Mouse (Mus musculus) neural tube, embryonic 12.5 days (tissue): ENCODE data around the gene Slc44a4. TPM values are rescaled to one million over a fixed set of nuclear protein-coding genes. Genes with fewer than 3 reads are reported as not detected.
"Not testable (repeated sequence)": the region's sequence is repeated elsewhere in the genome, so short reads cannot be mapped to it uniquely, and the experiment has no call there.

Source experiments
- ATAC-seq: fragments of 200-750 bp; cut with Nextera tagmentation; 2 replicates; pipeline ENCODE4 v1.8.0; 2017; ENCODE audit warnings: low read depth, mild to moderate bottlenecking, moderate TSS enrichment, moderate library complexity; ENCODE audit not compliant: low FRiP score
- H3K27ac ChIP-seq: fragments of 300-500 bp; sonication (generic); 2 replicates; pipeline ENCODE4 v1.5.1; 2016
- H3K27me3 ChIP-seq: fragments of 300-500 bp; sonication (generic); replicated peaks from 2 replicates; pipeline ENCODE4 v1.6.1; 2016; ENCODE audit warnings: mild to moderate bottlenecking
- H3K36me3 ChIP-seq: fragments of 300-500 bp; sonication (generic); 2 replicates; pipeline ENCODE4 v1.6.1; 2016; ENCODE audit warnings: mild to moderate bottlenecking
- H3K4me1 ChIP-seq: fragments of 300-500 bp; sonication (generic); 2 replicates; pipeline ENCODE4 v1.6.1; 2016
- H3K4me2 ChIP-seq: fragments of 300-500 bp; sonication (generic); replicated peaks from 2 replicates; pipeline ENCODE4 v1.6.1; 2016; ENCODE audit warnings: mild to moderate bottlenecking
- H3K4me3 ChIP-seq: fragments of 300-500 bp; sonication (generic); 2 replicates; pipeline ENCODE4 v1.5.1; 2016
- H3K9ac ChIP-seq: fragments of 300-500 bp; sonication (generic); 2 replicates; pipeline ENCODE4 v1.6.1; 2016; ENCODE audit warnings: mild to moderate bottlenecking
- H3K9me3 ChIP-seq: fragments of 300-500 bp; sonication (generic); 2 replicates; pipeline ENCODE4 v1.6.1; 2016; ENCODE audit warnings: mild to moderate bottlenecking
- WGBS: fragments of 180-500 bp; shearing (Covaris S2); methylation state at CpG from one replicate; pipeline ENCODE4 v1.1.7; 2016; 5-methylcytosine and 5-hydroxymethylcytosine counted together
- polyA plus RNA-seq: library from polyadenylated mRNA; unstranded; fragments of >200 nt; fragmentation: Nextera tagmentation; extraction: Ambion mirVana; gene quantifications from 2 replicates; pipeline ENCODE4 v1.2.1, GENCODE M21; 2016

The Slc44a4 gene
- polyA plus RNA-seq, 1 experiment from 2014 or later, result not detected

DNA sequence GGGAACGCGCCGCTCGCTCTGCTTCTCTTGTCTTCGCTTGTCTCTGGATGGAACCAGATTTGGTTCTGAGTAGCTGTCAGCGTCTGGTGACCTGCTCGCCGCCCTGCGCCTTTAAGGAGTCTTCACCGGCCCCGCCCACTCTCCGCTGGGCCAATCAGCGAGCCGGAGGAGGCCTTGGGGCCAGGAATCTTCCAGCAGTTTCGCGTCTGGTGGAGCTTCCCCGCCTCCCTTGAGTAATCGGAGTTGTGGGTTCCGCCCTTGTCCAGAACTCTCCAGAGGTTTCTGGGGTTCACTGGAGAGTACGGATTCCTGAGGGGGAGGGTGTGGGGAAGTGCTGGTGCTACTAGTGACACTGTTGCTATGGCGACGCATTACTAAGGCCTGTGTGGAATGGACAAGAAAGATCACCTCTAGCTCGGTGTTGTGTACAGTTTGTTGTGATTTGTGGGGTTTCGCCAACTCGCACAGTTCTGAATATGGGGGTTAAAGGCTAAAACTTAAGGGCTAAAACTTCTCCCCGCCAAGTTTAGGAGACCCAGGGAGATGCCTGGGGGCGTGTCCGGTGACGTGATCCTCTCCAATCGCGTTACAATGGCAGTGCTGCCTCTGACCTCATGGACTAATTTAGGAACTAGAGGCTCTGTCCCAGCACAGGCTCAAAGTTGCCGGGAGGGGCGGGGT, 57.9 kb downstream of the Slc44a4 start, which contains the start of the genes Hspa1a and Hspa1l:
Hspa1a (minus strand) TSS at position 88 of the 681 bp plus-strand sequence.
Hspa1l (plus strand) TSS at position 635 of the 681 bp plus-strand sequence.
- peak within 1 kb of the TSS; percentile 77 for H3K4me2 ChIP-seq
- not testable (repeated sequence) for H3K36me3 ChIP-seq, H3K9ac ChIP-seq, H3K27ac ChIP-seq, H3K9me3 ChIP-seq, H3K4me1 ChIP-seq
- H3K27me3 ChIP-seq, result peaks cover 26% of the 10 kb centered on the region
- peak within 1 kb of the TSS; percentile 36 for H3K4me3 ChIP-seq
- WGBS, result under 1% methylated on average over 30 of the region's 33 CpGs
- peak; percentile 94 for ATAC-seq

GRCm38 (mm10) chr17:34975581-34976492, 61.6 kb downstream of the Slc44a4 start:
- H3K4me2 ChIP-seq, result no peak overlapping the region
- no peak for ATAC-seq
- no peaks in the 10 kb centered on the region for H3K27me3 ChIP-seq
- no peak overlapping the region for H3K9ac ChIP-seq
- peaks cover 5% of the 10 kb centered on the region for H3K4me1 ChIP-seq
- peaks cover 3% of the 10 kb centered on the region; the same call in 1 of the 2 replicates for H3K36me3 ChIP-seq
- H3K27ac ChIP-seq, result no peak overlapping the region
- 87% methylated on average over 3 of the region's 3 CpGs for WGBS
- H3K9me3 ChIP-seq, result no peaks in the 10 kb centered on the region
- H3K4me3 ChIP-seq, result no peak overlapping the region

GRCm38 (mm10) chr17:34977000-34977399, 62.7 kb downstream of the Slc44a4 start:
- Histone ChIP-seq H3K4me3 (no peak overlapping the region), H3K36me3 (peaks cover 3% of the 10 kb centered on the region; the same call in 1 of the 2 replicates), H3K4me2 (no peak overlapping the region), H3K27me3 (no peaks in the 10 kb centered on the region), H3K9ac (no peak overlapping the region), H3K9me3 (no peaks in the 10 kb centered on the region), H3K27ac (no peak overlapping the region), H3K4me1 (peaks cover 9% of the 10 kb centered on the region)
- 94% methylated on average over 20 of the region's 20 CpGs for WGBS
- ATAC-seq, result no peak

GRCm38 (mm10) chr17:34978239-34978638, 64.0 kb downstream of the Slc44a4 start:
- no peak overlapping the region for H3K4me2 ChIP-seq
- H3K27ac ChIP-seq, result no peak overlapping the region
- no peak for ATAC-seq
- no peak overlapping the region for H3K4me3 ChIP-seq
- H3K27me3 ChIP-seq, result no peaks in the 10 kb centered on the region
- WGBS, result 90% methylated on average over 27 of the region's 27 CpGs
- H3K9me3 ChIP-seq, result no peaks in the 10 kb centered on the region
- H3K9ac ChIP-seq, result no peak overlapping the region
- H3K36me3 ChIP-seq, result peaks cover 3% of the 10 kb centered on the region; the same call in 1 of the 2 replicates
- H3K4me1 ChIP-seq, result peaks cover 13% of the 10 kb centered on the region

- no peak overlapping the region for H3K9ac ChIP-seq
- 95% methylated on average over 4 of the region's 4 CpGs for WGBS
- H3K36me3 ChIP-seq, result peaks cover 3% of the 10 kb centered on the region; the same call in 1 of the 2 replicates
- no peak overlapping the region for H3K27ac ChIP-seq
- no peak for ATAC-seq
- H3K4me2 ChIP-seq, result no peak overlapping the region
- no peaks in the 10 kb centered on the region for H3K9me3 ChIP-seq
- H3K27me3 ChIP-seq, result no peaks in the 10 kb centered on the region
- no peak overlapping the region for H3K4me3 ChIP-seq
- H3K4me1 ChIP-seq, result peaks cover 13% of the 10 kb centered on the region
These were observed 65.4 kb downstream of the Slc44a4 start for GRCm38 (mm10) chr17:34979631-34980030.

Other genes with a start within 250 kb of the Slc44a4 start
- gene Tnxb, start 243.9 kb upstream of the Slc44a4 start, polyA plus RNA-seq, result 0.03 TPM in 2 replicates
- gene C4b, start 170.6 kb upstream of the Slc44a4 start, polyA plus RNA-seq, result not detected in 2 replicates
- not detected in 2 replicates for gene Cyp21a1, start 109.9 kb upstream of the Slc44a4 start, polyA plus RNA-seq
- 30.8 and 30.9 TPM in 2 replicates for gene Stk19, start 77.5 kb upstream of the Slc44a4 start, polyA plus RNA-seq
- 64.1 and 66.2 TPM in 2 replicates for gene Dxo, start 77.4 kb upstream of the Slc44a4 start, polyA plus RNA-seq
- 61.2 and 64.7 TPM in 2 replicates for gene Skiv2l, start 64.3 kb upstream of the Slc44a4 start, polyA plus RNA-seq
- gene Nelfe, start 64.1 kb upstream of the Slc44a4 start, polyA plus RNA-seq, result 95.9 and 98.6 TPM in 2 replicates
- 2.0 and 3.0 TPM in 2 replicates for gene Cfb, start 51.9 kb upstream of the Slc44a4 start, polyA plus RNA-seq
- 11.5 and 12.0 TPM in 2 replicates for gene Zbtb12, start 35.0 kb upstream of the Slc44a4 start, polyA plus RNA-seq
- gene Gm20547, start 32.4 kb upstream of the Slc44a4 start, polyA plus RNA-seq, result not detected in 2 replicates
- gene C2, start 16.2 kb upstream of the Slc44a4 start, polyA plus RNA-seq, result 1.0 and 1.5 TPM in 2 replicates
- gene Ehmt2, start 16.0 kb upstream of the Slc44a4 start, polyA plus RNA-seq, result 113 and 117 TPM in 2 replicates
- gene Neu1, start 16.8 kb downstream of the Slc44a4 start, polyA plus RNA-seq, result 24.4 and 27.3 TPM in 2 replicates
- 0.26 TPM in 1 of 2 replicates, not detected in the other for gene Hspa1b, start 44.8 kb downstream of the Slc44a4 start, polyA plus RNA-seq
- not detected in 2 replicates for gene Gm20481, start 55.4 kb downstream of the Slc44a4 start, polyA plus RNA-seq
- gene Hspa1a, start 57.7 kb downstream of the Slc44a4 start, polyA plus RNA-seq, result 3.1 and 3.5 TPM in 2 replicates
- gene Hspa1l, start 58.2 kb downstream of the Slc44a4 start, polyA plus RNA-seq, result 1.4 and 2.3 TPM in 2 replicates
- gene Lsm2, start 67.4 kb downstream of the Slc44a4 start, polyA plus RNA-seq, result 150 and 158 TPM in 2 replicates
- 118 and 119 TPM in 2 replicates for gene Vars, start 86.5 kb downstream of the Slc44a4 start, polyA plus RNA-seq
- gene Vwa7, start 102.1 kb downstream of the Slc44a4 start, polyA plus RNA-seq, result 0.06 and 0.15 TPM in 2 replicates
- gene Sapcd1, start 113.5 kb downstream of the Slc44a4 start, polyA plus RNA-seq, result 3.8 and 5.0 TPM in 2 replicates
- 3.1 and 4.1 TPM in 2 replicates for gene Msh5, start 132.3 kb downstream of the Slc44a4 start, polyA plus RNA-seq
- 169 and 178 TPM in 2 replicates for gene Clic1, start 135.5 kb downstream of the Slc44a4 start, polyA plus RNA-seq
- 564 and 591 TPM in 2 replicates for gene Ddah2, start 144.6 kb downstream of the Slc44a4 start, polyA plus RNA-seq
- not detected in 2 replicates for gene Ly6g6c, start 150.9 kb downstream of the Slc44a4 start, polyA plus RNA-seq
- gene Mpig6b, start 151.7 kb downstream of the Slc44a4 start, polyA plus RNA-seq, result 0.81 and 0.88 TPM in 2 replicates
- 0.38 and 0.57 TPM in 2 replicates for gene Ly6g6e, start 162.4 kb downstream of the Slc44a4 start, polyA plus RNA-seq
- 1.9 and 2.2 TPM in 2 replicates for gene Ly6g6d, start 163.6 kb downstream of the Slc44a4 start, polyA plus RNA-seq
- 0.23 and 0.84 TPM in 2 replicates for gene Ly6g6f, start 171.1 kb downstream of the Slc44a4 start, polyA plus RNA-seq
- gene Abhd16a, start 174.8 kb downstream of the Slc44a4 start, polyA plus RNA-seq, result 78.7 and 83.6 TPM in 2 replicates
- gene Ly6g5c, start 193.8 kb downstream of the Slc44a4 start, polyA plus RNA-seq, result not detected in 2 replicates
- gene Ly6g5b, start 201.0 kb downstream of the Slc44a4 start, polyA plus RNA-seq, result 1.1 TPM in 2 replicates
- 24.9 and 28.0 TPM in 2 replicates for gene Gpank1, start 207.0 kb downstream of the Slc44a4 start, polyA plus RNA-seq
- gene Csnk2b, start 207.6 kb downstream of the Slc44a4 start, polyA plus RNA-seq, result 289 and 295 TPM in 2 replicates
- 6.1 and 7.8 TPM in 2 replicates for gene D17H6S53E, start 211.9 kb downstream of the Slc44a4 start, polyA plus RNA-seq
- gene Apom, start 217.6 kb downstream of the Slc44a4 start, polyA plus RNA-seq, result 0.32 and 0.93 TPM in 2 replicates
- gene Bag6, start 220.7 kb downstream of the Slc44a4 start, polyA plus RNA-seq, result 82.8 and 84.5 TPM in 2 replicates